Mouse (Mus musculus): ENCODE data around the gene Cyb561d1.

GRCm38 (mm10) chr3:108189897-108190296 lies 11.1 kb downstream of the Cyb561d1 start:
- TF ChIP-seq CTCF (IDR thresholded peaks at IDR 0.05; ENCODE audit: insufficient read depth, low read length): no peak
- TF ChIP-seq POLR2A (IDR thresholded peaks at IDR 0.05; ENCODE audit: borderline replicate concordance, extremely low read depth, low read depth, low read length): no peak

Measured in lung, adult 2 months (tissue).